23 mouse cellular contexts compared by ENCODE assay signal in the genomic region with DNA sequence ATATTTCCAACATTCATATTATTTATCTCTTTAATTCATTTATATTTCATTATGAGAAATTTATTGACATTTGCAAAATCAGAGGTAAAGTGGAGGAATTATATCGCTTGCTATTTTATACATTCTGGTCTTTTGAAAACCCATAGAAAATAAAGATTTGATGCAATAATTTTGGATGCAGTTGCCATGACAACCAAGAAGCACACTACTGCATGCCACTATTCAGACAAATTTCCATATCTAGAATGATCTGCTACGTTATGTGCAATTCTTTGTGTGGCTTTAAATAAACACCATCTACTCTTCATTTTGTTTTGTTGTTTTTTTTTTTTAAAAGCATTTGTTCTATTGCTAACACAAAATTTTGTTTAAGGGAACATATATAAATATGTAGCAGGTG.
DNase-seq lines count a peak whose midpoint lies in the region; ATAC-seq and TF ChIP-seq lines count a peak whose summit lies in the region.
"Had no signal": no experiment of that assay in that cellular context is flagged by ENCODE, and none has a peak within 500 bp of the region (broad histone marks: within the 10 kb centered on the region; RNA-seq: fewer than 3 reads in every experiment).

No protein-coding gene starts in this region.

- no peak overlapping the region for H3K4me3 ChIP-seq in hindbrain, embryonic 14.5 days (replicated peaks; ENCODE audit: low read length)
- no peak overlapping the region for H3K4me3 ChIP-seq in hindbrain, embryonic 10.5 days
- no peak overlapping the region for H3K4me3 ChIP-seq in midbrain, embryonic 16.5 days (ENCODE audit: low read depth, low read length)
- no peak overlapping the region for H3K4me3 ChIP-seq in midbrain, embryonic 11.5 days (ENCODE audit: low read depth, low read length)
- H3K4me3 ChIP-seq: embryonic facial prominence, embryonic 15.5 days; erythroblast, embryonic 14.5 days; forebrain, embryonic 10.5 days; heart, embryonic 10.5 days; hindbrain, embryonic 15.5 days had no signal

- no peak overlapping the region for H3K9ac ChIP-seq in hindbrain, embryonic 14.5 days
- H3K9ac ChIP-seq in midbrain, embryonic 16.5 days (ENCODE audit: low read depth, low read length): no peak overlapping the region
- no peak overlapping the region for H3K9ac ChIP-seq in midbrain, embryonic 11.5 days (ENCODE audit: low read length)
- H3K9ac ChIP-seq: embryonic facial prominence, embryonic 15.5 days; hindbrain, embryonic 15.5 days had no signal

- H3K4me1 ChIP-seq in hindbrain, embryonic 14.5 days (replicated peaks; ENCODE audit: control insufficient read depth, insufficient read depth, low read length): no peaks in the 10 kb centered on the region
- H3K4me1 ChIP-seq in hindbrain, embryonic 10.5 days (replicated peaks): no peaks in the 10 kb centered on the region
- H3K4me1 ChIP-seq in midbrain, embryonic 16.5 days (ENCODE audit: control insufficient read depth, insufficient read depth, low read length): peaks cover 9% of the 10 kb centered on the region; the same call in 1 of the 2 replicates
- H3K4me1 ChIP-seq in midbrain, embryonic 11.5 days (ENCODE audit: control insufficient read depth, insufficient read depth, low read length): no peaks in the 10 kb centered on the region
- H3K4me1 ChIP-seq: embryonic facial prominence, embryonic 15.5 days; forebrain, embryonic 10.5 days; heart, embryonic 10.5 days; hindbrain, embryonic 15.5 days had no signal

- WGBS in hindbrain, embryonic 14.5 days: 62% methylated on average over 2 of the region's 2 CpGs
- 70% methylated on average over 2 of the region's 2 CpGs for WGBS in hindbrain, embryonic 10.5 days
- WGBS in midbrain, embryonic 16.5 days: 43% methylated on average over 2 of the region's 2 CpGs
- 57% methylated on average over 2 of the region's 2 CpGs for WGBS in midbrain, embryonic 11.5 days

- no peak for TF ChIP-seq CTCF in brain, embryonic 14.5 days (IDR thresholded peaks at IDR 0.05; ENCODE audit: borderline replicate concordance, extremely low read depth, insufficient read depth, insufficient read length)

- H3K27ac ChIP-seq in hindbrain, embryonic 14.5 days: no peak overlapping the region
- no peak overlapping the region for H3K27ac ChIP-seq in hindbrain, embryonic 10.5 days
- no peak overlapping the region for H3K27ac ChIP-seq in midbrain, embryonic 16.5 days (ENCODE audit: low read length)
- no peak overlapping the region for H3K27ac ChIP-seq in midbrain, embryonic 11.5 days (ENCODE audit: low read depth, low read length)
- H3K27ac ChIP-seq: embryonic facial prominence, embryonic 15.5 days; forebrain, embryonic 10.5 days; heart, embryonic 10.5 days; hindbrain, embryonic 15.5 days had no signal

- H3K9me3 ChIP-seq in hindbrain, embryonic 14.5 days (ENCODE audit: control insufficient read depth, low read length): no peaks in the 10 kb centered on the region
- no peaks in the 10 kb centered on the region for H3K9me3 ChIP-seq in hindbrain, embryonic 10.5 days
- no peaks in the 10 kb centered on the region for H3K9me3 ChIP-seq in midbrain, embryonic 16.5 days (replicated peaks; ENCODE audit: control insufficient read depth, low read length, poor library complexity, severe bottlenecking)
- no peaks in the 10 kb centered on the region for H3K9me3 ChIP-seq in midbrain, embryonic 11.5 days (ENCODE audit: control insufficient read depth, low read length)
- H3K9me3 ChIP-seq: embryonic facial prominence, embryonic 15.5 days; forebrain, embryonic 10.5 days; heart, embryonic 10.5 days; hindbrain, embryonic 15.5 days had no signal

- no peaks in the 10 kb centered on the region for H3K36me3 ChIP-seq in hindbrain, embryonic 14.5 days (replicated peaks; ENCODE audit: control insufficient read depth, insufficient read depth)
- no peaks in the 10 kb centered on the region for H3K36me3 ChIP-seq in hindbrain, embryonic 10.5 days
- H3K36me3 ChIP-seq in midbrain, embryonic 16.5 days (ENCODE audit: control insufficient read depth, insufficient read depth, low read length): no peaks in the 10 kb centered on the region
- no peaks in the 10 kb centered on the region for H3K36me3 ChIP-seq in midbrain, embryonic 11.5 days (ENCODE audit: control insufficient read depth, insufficient read depth, low read length)
- H3K36me3 ChIP-seq: embryonic facial prominence, embryonic 15.5 days; forebrain, embryonic 10.5 days; heart, embryonic 10.5 days; hindbrain, embryonic 15.5 days had no signal

- peak; percentile 36 for DNase-seq in hindbrain, embryonic 14.5 days (ENCODE audit: low spot score)
- no peak for DNase-seq in hindbrain, embryonic 10.5 days (ENCODE audit: low spot score)
- DNase-seq in midbrain, embryonic 11.5 days (ENCODE audit: low spot score, missing footprints): no peak
- peak; percentile 50 for DNase-seq in brain, embryonic 14.5 days (ENCODE audit: low read depth)
- DNase-seq in embryo, embryonic 10 days (ENCODE audit: low spot score): no peak
- DNase-seq: adrenal gland, adult 8-10 months; adrenal gland, postnatal 36 days; cerebellum, adult 2 months; cerebellum, postnatal 10 days; embryo, embryonic 11 days; gastrocnemius, postnatal 10 days; heart, adult 18-20 months; heart, postnatal 10 days; heart, postnatal 4 days had no signal

- H3K4me2 ChIP-seq in hindbrain, embryonic 14.5 days (replicated peaks): no peak overlapping the region
- no peak overlapping the region for H3K4me2 ChIP-seq in midbrain, embryonic 16.5 days (ENCODE audit: low read length)
- no peak overlapping the region for H3K4me2 ChIP-seq in midbrain, embryonic 11.5 days
- H3K4me2 ChIP-seq: embryonic facial prominence, embryonic 15.5 days; hindbrain, embryonic 15.5 days had no signal

- TF ChIP-seq POLR2A in brain, embryonic 14.5 days (IDR thresholded peaks at IDR 0.05; ENCODE audit: borderline replicate concordance, extremely low read depth, insufficient read depth, insufficient read length, poor library complexity, severe bottlenecking): no peak

- no peaks in the 10 kb centered on the region for H3K27me3 ChIP-seq in hindbrain, embryonic 14.5 days (ENCODE audit: control insufficient read depth, insufficient read depth, low read length)
- no peaks in the 10 kb centered on the region for H3K27me3 ChIP-seq in hindbrain, embryonic 10.5 days (ENCODE audit: insufficient read depth, poor library complexity, severe bottlenecking)
- no peaks in the 10 kb centered on the region for H3K27me3 ChIP-seq in midbrain, embryonic 16.5 days (ENCODE audit: control insufficient read depth, insufficient read depth, low read depth, low read length)
- H3K27me3 ChIP-seq in midbrain, embryonic 11.5 days (ENCODE audit: control insufficient read depth, insufficient read depth, low read length): no peaks in the 10 kb centered on the region
- H3K27me3 ChIP-seq: embryonic facial prominence, embryonic 15.5 days; hindbrain, embryonic 15.5 days had no signal

- ATAC-seq in hindbrain, embryonic 14.5 days (ENCODE audit: low FRiP score): no peak
- ATAC-seq in midbrain, embryonic 16.5 days: peak; percentile 79; the same call in 1 of the 2 replicates
- no peak for ATAC-seq in midbrain, embryonic 11.5 days (ENCODE audit: low FRiP score)
- ATAC-seq in cerebellum, adult (ENCODE audit: insufficient number of reproducible peaks, low FRiP score, low TSS enrichment): no peak
- ATAC-seq: inflammation-experienced regulatory T-cells, adult 6 months; intestine, postnatal 0 days had no signal

Comparison
In these comparisons a context has a peak if more than half of its experiments do, and no peak if none do; other contexts are left out.
1. DNase-seq: peak in hindbrain, embryonic 14.5 days (single experiment) and brain, embryonic 14.5 days (single experiment); none in hindbrain, embryonic 10.5 days (single experiment), midbrain, embryonic 11.5 days (single experiment) and embryo, embryonic 10 days (single experiment).